Mouse (Mus musculus): ENCODE measurements around the gene Idh2. TPM values are rescaled to one million over a fixed set of nuclear protein-coding genes. Genes with fewer than 3 reads are reported as not detected.
"Not testable (repeated sequence)": the region's sequence is repeated elsewhere in the genome, so short reads cannot be mapped to it uniquely, and the experiment has no call there.

The Idh2 gene
- total RNA-seq (2021): 10 to 100 TPM; 50.8 to 59.1 TPM

- intact Hi-C loops (cut with DNase I): loop anchor here (2.0 kb wide), 1 partner anchor 88 kb away; no protein-coding TSS in a partner anchor
- DNase-seq (ENCODE audit: low spot score in 2 of 2): peak; percentile 88 to 91
Measured at GRCm38 (mm10) chr7:80115224-80115590, at the start of gene Idh2. Gene Idh2, minus strand, starts transcription at chr7:80115392.

- DNase-seq (ENCODE audit: low spot score in 2 of 2): peak in 1 of 2 experiments; percentile 22
- intact Hi-C loops (cut with DNase I): no loop called here
Measured at GRCm38 (mm10) chr7:80160945-80161306, 45.7 kb upstream of the Idh2 start.

- intact Hi-C loops (cut with DNase I): no loop called here
- peak in 1 of 2 experiments; percentile 43 for DNase-seq (ENCODE audit: low spot score in 2 of 2)
Measured at GRCm38 (mm10) chr7:80160293-80160944, 45.2 kb upstream of the Idh2 start.

GRCm38 (mm10) chr7:80158496-80159268 is 43.5 kb upstream of the Idh2 start:
- no peak for DNase-seq (ENCODE audit: low spot score in 2 of 2)
- intact Hi-C loops (cut with DNase I): no loop called here

- intact Hi-C loops (cut with DNase I): no loop called here
- DNase-seq (ENCODE audit: low spot score in 2 of 2): peak in 1 of 2 experiments; percentile 8
Measured at GRCm38 (mm10) chr7:80156711-80157227, 41.6 kb upstream of the Idh2 start.

GRCm38 (mm10) chr7:80154689-80155088 is 39.5 kb upstream of the Idh2 start:
- intact Hi-C loops (cut with DNase I): no loop called here

GRCm38 (mm10) chr7:80152756-80153155 is 37.6 kb upstream of the Idh2 start:
- intact Hi-C loops (cut with DNase I): no loop called here
- DNase-seq (ENCODE audit: low spot score in 2 of 2): no peak

More at GRCm38 (mm10) chr7:80154689-80155088, 39.5 kb upstream of the Idh2 start:
- no peak for DNase-seq (ENCODE audit: low spot score in 2 of 2)

GRCm38 (mm10) chr7:80152152-80152551 is 37.0 kb upstream of the Idh2 start:
- no peak for DNase-seq (ENCODE audit: low spot score in 2 of 2)
- intact Hi-C loops (cut with DNase I): no loop called here

- intact Hi-C loops (cut with DNase I): no loop called here
- peak; percentile 50 to 59 for DNase-seq (ENCODE audit: low spot score in 2 of 2)
Measured at GRCm38 (mm10) chr7:80149356-80149755, 34.2 kb upstream of the Idh2 start.

GRCm38 (mm10) chr7:80146077-80146476 is 30.9 kb upstream of the Idh2 start:
- DNase-seq (ENCODE audit: low spot score in 2 of 2): no peak
- intact Hi-C loops (cut with DNase I): no loop called here

GRCm38 (mm10) chr7:80144695-80145094 is 29.5 kb upstream of the Idh2 start:
- intact Hi-C loops (cut with DNase I): loop anchor here (5.0 kb wide), 2 partner anchors 53 to 113 kb away; no protein-coding TSS in a partner anchor

GRCm38 (mm10) chr7:80143331-80144273 is 28.4 kb upstream of the Idh2 start:
- DNase-seq (ENCODE audit: low spot score in 2 of 2): peak; percentile 74 to 94
- intact Hi-C loops (cut with DNase I): loop anchor here (5.0 kb wide), 2 partner anchors 54 to 114 kb away; no protein-coding TSS in a partner anchor

More at GRCm38 (mm10) chr7:80144695-80145094, 29.5 kb upstream of the Idh2 start:
- no peak for DNase-seq (ENCODE audit: low spot score in 2 of 2)

GRCm38 (mm10) chr7:80140815-80141214 is 25.6 kb upstream of the Idh2 start:
- peak; percentile 61 to 80 for DNase-seq (ENCODE audit: low spot score in 2 of 2)
- intact Hi-C loops (cut with DNase I): loop anchor here (2.0 to 5.0 kb wide), 4 partner anchors 56 to 232 kb away; no protein-coding TSS in a partner anchor

GRCm38 (mm10) chr7:80138375-80138774 is 23.2 kb upstream of the Idh2 start:
- DNase-seq (ENCODE audit: low spot score in 2 of 2): no peak
- intact Hi-C loops (cut with DNase I): loop anchor here (10.0 kb wide), 1 partner anchor 446 kb away; no protein-coding TSS in a partner anchor

- DNase-seq (ENCODE audit: low spot score in 2 of 2): no peak
- intact Hi-C loops (cut with DNase I): loop anchor here (10.0 kb wide), 1 partner anchor 450 kb away; no protein-coding TSS in a partner anchor
Measured at GRCm38 (mm10) chr7:80135173-80135532, 20.0 kb upstream of the Idh2 start.

- peak; percentile 72 for DNase-seq (ENCODE audit: low spot score in 2 of 2)
- intact Hi-C loops (cut with DNase I): loop anchor here (10.0 kb wide), 1 partner anchor 450 kb away; no protein-coding TSS in a partner anchor
Measured at GRCm38 (mm10) chr7:80134454-80135172, 19.4 kb upstream of the Idh2 start.

GRCm38 (mm10) chr7:80132541-80132940 is 17.3 kb upstream of the Idh2 start:
- intact Hi-C loops (cut with DNase I): loop anchor here (10.0 kb wide), 1 partner anchor 452 kb away; no protein-coding TSS in a partner anchor
- peak in 1 of 2 experiments; percentile 18 for DNase-seq (ENCODE audit: low spot score in 2 of 2)

GRCm38 (mm10) chr7:80131315-80131714 is 16.1 kb upstream of the Idh2 start:
- intact Hi-C loops (cut with DNase I): loop anchor here (10.0 kb wide), 1 partner anchor 453 kb away; no protein-coding TSS in a partner anchor
- DNase-seq (ENCODE audit: low spot score in 2 of 2): not testable (repeated sequence)
